Mouse (Mus musculus) CH12.LX (cell line): ENCODE results near the gene Map3k11.

ENCODE experiments used
- BHLHE40 ChIP-seq: IDR thresholded peaks from 2 replicates; pipeline ENCODE4 v1.6.1; 2011; ENCODE audit warnings: mild to moderate bottlenecking, low read depth, low read length, improper control_type of control experiment
- CHD1 ChIP-seq: IDR thresholded peaks from 2 replicates; pipeline ENCODE4 v1.6.1; 2012; ENCODE audit warnings: low read depth, low read length, improper control_type of control experiment, inconsistent platforms
- CTCF ChIP-seq, 2 experiments: IDR thresholded peaks in 1 of 2; conservative IDR thresholded peaks in 1 of 2; 2 replicates each; pipeline ENCODE4 v1.5.1; 2011 to 2012; ENCODE audit warnings: low read depth in 2 of 2, low read length in 2 of 2, improper control_type of control experiment in 1 of 2, inconsistent platforms in 1 of 2, mild to moderate bottlenecking in 1 of 2, moderate library complexity in 1 of 2
- EP300 ChIP-seq: IDR thresholded peaks from 2 replicates; pipeline ENCODE4 v1.6.1; 2011; ENCODE audit warnings: low read length, improper control_type of control experiment
- IRF4 ChIP-seq: IDR thresholded peaks from 2 replicates; pipeline ENCODE4 v1.6.1; 2014; ENCODE audit warnings: low read depth, mild to moderate bottlenecking, inconsistent platforms, low read length, improper control_type of control experiment
- JUND ChIP-seq: conservative IDR thresholded peaks from 2 replicates; pipeline ENCODE4 v1.6.1; 2011; ENCODE audit warnings: low read depth, low read length, improper control_type of control experiment
- MAZ ChIP-seq: IDR thresholded peaks from 2 replicates; pipeline ENCODE4 v1.6.1; 2012; ENCODE audit warnings: low read depth, mild to moderate bottlenecking, inconsistent platforms, low read length, improper control_type of control experiment, moderate library complexity
- MXI1 ChIP-seq: IDR thresholded peaks from 2 replicates; pipeline ENCODE4 v1.6.1; 2011; ENCODE audit warnings: mild to moderate bottlenecking, low read depth, low read length, improper control_type of control experiment
- POLR2A ChIP-seq: IDR thresholded peaks from 2 replicates; pipeline ENCODE4 v1.6.1; 2011; ENCODE audit warnings: low read depth, mild to moderate bottlenecking, improper control_type of control experiment, low read length
- RAD21 ChIP-seq: IDR thresholded peaks from 2 replicates; pipeline ENCODE4 v1.6.1; 2011; ENCODE audit warnings: low read depth, mild to moderate bottlenecking, low read length, improper control_type of control experiment, moderate library complexity
- RCOR1 ChIP-seq: conservative IDR thresholded peaks from 2 replicates; pipeline ENCODE4 v1.6.1; 2012; ENCODE audit warnings: low read depth, mild to moderate bottlenecking, inconsistent platforms, low read length, improper control_type of control experiment
- TCF12 ChIP-seq: IDR thresholded peaks from 2 replicates; pipeline ENCODE4 v1.6.1; 2014; ENCODE audit warnings: low read depth, mild to moderate bottlenecking, inconsistent platforms, low read length, improper control_type of control experiment
- USF2 ChIP-seq: conservative IDR thresholded peaks from 2 replicates; pipeline ENCODE4 v1.6.1; 2011; ENCODE audit warnings: low read depth, low read length, improper control_type of control experiment
- ZC3H11A ChIP-seq: IDR thresholded peaks from 2 replicates; pipeline ENCODE4 v1.6.1; 2012; ENCODE audit warnings: low read depth, mild to moderate bottlenecking, inconsistent platforms, low read length, improper control_type of control experiment

DNA sequence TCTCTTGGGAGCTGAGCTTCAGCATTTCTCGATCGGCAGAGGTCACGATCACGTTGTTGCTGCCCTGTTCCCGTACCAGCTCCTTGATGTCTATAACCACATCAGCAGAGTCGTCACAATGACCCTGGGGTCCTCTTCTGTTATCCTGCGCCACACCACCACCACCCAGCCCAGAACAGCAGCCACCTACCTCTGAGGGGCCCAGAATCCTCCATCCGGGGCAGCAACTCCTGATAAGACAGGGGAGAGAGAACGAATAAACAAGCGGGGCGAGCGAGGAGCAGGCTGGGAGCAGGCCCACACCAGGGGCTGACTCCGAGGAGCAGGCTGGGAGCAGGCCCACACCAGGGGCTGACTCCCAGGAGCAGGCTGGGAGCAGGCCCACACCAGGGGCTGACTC is 2.1 kb upstream of the Map3k11 start:
- TF ChIP-seq POLR2A, result no peak
- no peak for TF ChIP-seq MXI1
- no peak for TF ChIP-seq EP300
- no peak for TF ChIP-seq IRF4
- TF ChIP-seq BHLHE40, result no peak
- TF ChIP-seq CTCF (conservative IDR thresholded peaks at IDR 0.05 in 1 of 2, IDR thresholded peaks at IDR 0.05 in 1 of 2; ENCODE audit: low read depth in 2 of 2, low read length in 2 of 2), result no peak
- no peak for TF ChIP-seq JUND
- no peak for TF ChIP-seq ZC3H11A
- no peak for TF ChIP-seq TCF12
- no peak for TF ChIP-seq USF2
- TF ChIP-seq RAD21, result no peak
- no peak for TF ChIP-seq MAZ
- TF ChIP-seq RCOR1, result no peak
- TF ChIP-seq CHD1, result no peak
